Mouse (Mus musculus): ENCODE results near the gene Olfr888. TPM values are rescaled to one million over a fixed set of nuclear protein-coding genes. Genes with fewer than 3 reads are reported as not detected.

Olfr888 gene
- not detected in 2 replicates for polyA plus RNA-seq (2015; fragmentation: Nextera tagmentation; extraction: Ambion mirVana)

GRCm38 (mm10) chr9:38107828-38108227 is at the start of gene Olfr888:
Olfr888 (plus strand) TSS chr9:38108128.

DNA sequence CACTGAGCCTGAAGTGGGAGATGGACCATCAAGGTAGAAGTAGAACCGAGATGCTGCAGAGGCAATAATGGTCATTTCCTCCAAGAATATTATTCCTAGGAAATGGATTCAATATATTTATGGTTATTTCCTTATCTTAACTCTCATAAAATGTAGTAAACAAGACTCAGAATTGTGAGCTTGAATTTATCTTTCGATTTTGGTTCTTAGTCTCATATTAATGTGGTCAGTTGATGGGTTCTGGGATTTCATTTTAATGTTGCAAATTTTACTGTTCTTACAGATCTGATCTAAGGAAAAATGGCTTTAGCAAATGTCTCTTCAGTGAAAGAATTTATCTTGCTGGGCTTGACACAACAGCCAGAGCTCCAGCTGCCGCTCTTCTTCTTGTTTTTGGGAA is 46.9 kb upstream of the Olfr888 start, which contains the start of gene Olfr885:
Gene Olfr885 (plus strand): TSS at position 301 of the 400 bp plus-strand sequence.

GRCm38 (mm10) chr9:38083772-38084171 is 24.2 kb upstream of the Olfr888 start, which contains the start of gene Olfr887:
Olfr887 (plus strand) TSS chr9:38084072.

DNA sequence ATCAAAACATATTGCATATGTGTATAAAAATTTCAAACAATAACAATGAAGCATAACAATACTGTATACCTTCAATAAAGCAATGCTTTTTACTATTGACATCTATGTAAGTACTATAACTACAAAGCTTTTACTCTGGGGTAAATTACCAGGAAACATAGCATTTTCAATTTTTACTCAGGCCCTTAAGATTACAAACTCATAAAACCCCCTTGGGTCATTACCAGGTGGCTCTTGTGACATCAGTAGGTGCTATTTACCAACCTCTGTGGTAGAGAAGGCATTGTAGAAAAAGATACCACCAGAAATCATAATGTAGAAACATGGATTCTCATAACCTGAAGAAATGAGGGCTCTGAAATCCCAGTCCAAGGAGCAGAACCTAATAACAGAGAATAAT is 7.0 kb downstream of the Olfr888 start, which contains the start of gene Olfr889:
Gene Olfr889 (plus strand): TSS at position 301 of the 400 bp plus-strand sequence.

GRCm38 (mm10) chr9:38142217-38142616 is 34.3 kb downstream of the Olfr888 start, which contains the start of gene Olfr890:
Olfr890 (plus strand) TSS chr9:38142517.

Other genes with a start within 250 kb of the Olfr888 start
- gene Olfr145, start 211.4 kb upstream of the Olfr888 start, polyA plus RNA-seq (2015; fragmentation: Nextera tagmentation; extraction: Ambion mirVana): not detected in 2 replicates
- not detected in 2 replicates for gene Olfr878, start 190.3 kb upstream of the Olfr888 start, polyA plus RNA-seq (2015; fragmentation: Nextera tagmentation; extraction: Ambion mirVana)
- not detected in 2 replicates for gene Olfr881, start 116.3 kb upstream of the Olfr888 start, polyA plus RNA-seq (2015; fragmentation: Nextera tagmentation; extraction: Ambion mirVana)
- not detected in 2 replicates for gene Olfr883, start 82.3 kb upstream of the Olfr888 start, polyA plus RNA-seq (2015; fragmentation: Nextera tagmentation; extraction: Ambion mirVana)
- not detected in 2 replicates for gene Olfr884, start 61.6 kb upstream of the Olfr888 start, polyA plus RNA-seq (2015; fragmentation: Nextera tagmentation; extraction: Ambion mirVana)
- gene Olfr885, start 46.8 kb upstream of the Olfr888 start, polyA plus RNA-seq (2015; fragmentation: Nextera tagmentation; extraction: Ambion mirVana): not detected in 2 replicates
- not detected in 2 replicates for gene Olfr887, start 24.1 kb upstream of the Olfr888 start, polyA plus RNA-seq (2015; fragmentation: Nextera tagmentation; extraction: Ambion mirVana)
- gene Olfr889, start 7.1 kb downstream of the Olfr888 start, polyA plus RNA-seq (2015; fragmentation: Nextera tagmentation; extraction: Ambion mirVana): 0.02 and 0.03 TPM in 2 replicates
- not detected in 2 replicates for gene Olfr890, start 34.4 kb downstream of the Olfr888 start, polyA plus RNA-seq (2015; fragmentation: Nextera tagmentation; extraction: Ambion mirVana)
- gene Olfr891, start 72.7 kb downstream of the Olfr888 start, polyA plus RNA-seq (2015; fragmentation: Nextera tagmentation; extraction: Ambion mirVana): not detected in 2 replicates
- not detected in 2 replicates for gene Olfr893, start 100.2 kb downstream of the Olfr888 start, polyA plus RNA-seq (2015; fragmentation: Nextera tagmentation; extraction: Ambion mirVana)
- not detected in 2 replicates for gene Olfr894, start 109.9 kb downstream of the Olfr888 start, polyA plus RNA-seq (2015; fragmentation: Nextera tagmentation; extraction: Ambion mirVana)
- not detected in 2 replicates for gene Olfr143, start 144.6 kb downstream of the Olfr888 start, polyA plus RNA-seq (2015; fragmentation: Nextera tagmentation; extraction: Ambion mirVana)
- not detected in 2 replicates for gene Olfr895, start 159.7 kb downstream of the Olfr888 start, polyA plus RNA-seq (2015; fragmentation: Nextera tagmentation; extraction: Ambion mirVana)
- not detected in 2 replicates for gene Olfr896-ps1, start 183.0 kb downstream of the Olfr888 start, polyA plus RNA-seq (2015; fragmentation: Nextera tagmentation; extraction: Ambion mirVana)
- not detected in 2 replicates for gene Olfr25, start 220.9 kb downstream of the Olfr888 start, polyA plus RNA-seq (2015; fragmentation: Nextera tagmentation; extraction: Ambion mirVana)
- gene Olfr898, start 240.3 kb downstream of the Olfr888 start, polyA plus RNA-seq (2015; fragmentation: Nextera tagmentation; extraction: Ambion mirVana): not detected in 2 replicates